Mouse (Mus musculus) lung, embryonic 14.5 days (tissue): Measurements from ENCODE around the gene Selenom. TPM values are rescaled to one million over a fixed set of nuclear protein-coding genes. Genes with fewer than 3 reads are reported as not detected.
A peak's percentile ranks its signal among the peaks of the same experiment; 100 is the strongest.

Source experiments
- ATAC-seq: fragments of 200-750 bp; cut with Nextera tagmentation; 2 replicates; pipeline ENCODE4 v1.8.0; 2017; ENCODE audit warnings: mild to moderate bottlenecking, moderate TSS enrichment, moderate library complexity; ENCODE audit not compliant: insufficient read depth
- DNase-seq: peaks from one replicate; pipeline ENCODE4 v3.0.0-alpha.2; 2015
- H3K27ac ChIP-seq: fragments of 300-500 bp; sonication (generic); 2 replicates; pipeline ENCODE4 v1.5.1; 2014; ENCODE audit warnings: low read depth, mild to moderate bottlenecking, moderate library complexity
- H3K27me3 ChIP-seq: fragments of 300-500 bp; sonication (generic); 2 replicates; pipeline ENCODE4 v1.6.1; 2014; ENCODE audit warnings: low read length, control low read depth; ENCODE audit not compliant: insufficient read depth
- H3K36me3 ChIP-seq: fragments of 300-500 bp; sonication (generic); 2 replicates; pipeline ENCODE4 v1.6.1; 2014; ENCODE audit warnings: control low read depth; ENCODE audit not compliant: insufficient read depth
- H3K4me1 ChIP-seq: fragments of 300-500 bp; sonication (generic); 2 replicates; pipeline ENCODE4 v1.6.1; 2014; ENCODE audit warnings: antibody characterized with exemption, control low read depth; ENCODE audit not compliant: insufficient read depth
- H3K4me2 ChIP-seq: fragments of 300-500 bp; sonication (generic); 2 replicates; pipeline ENCODE4 v1.6.1; 2014; ENCODE audit warnings: mild to moderate bottlenecking
- H3K4me3 ChIP-seq: fragments of 300-500 bp; sonication (generic); 2 replicates; pipeline ENCODE4 v1.5.1; 2014; ENCODE audit warnings: low read depth, low read length
- H3K9ac ChIP-seq: fragments of 300-500 bp; sonication (generic); 2 replicates; pipeline ENCODE4 v1.6.1; 2014
- H3K9me3 ChIP-seq: fragments of 300-500 bp; sonication (generic); 2 replicates; pipeline ENCODE4 v1.6.1; 2016; ENCODE audit warnings: low read depth, low read length, control low read depth
- CTCF ChIP-seq: IDR thresholded peaks from 2 replicates; pipeline ENCODE4 v1.5.1; 2016; ENCODE audit warnings: antibody characterized with exemption, low read depth
- WGBS: fragments of 180-500 bp; shearing (Covaris S2); extraction: QIAGEN DNeasy Blood & Tissue Kit; methylation state at CpG from one replicate; pipeline ENCODE4 v1.1.7; 2014; 5-methylcytosine and 5-hydroxymethylcytosine counted together
- polyA plus RNA-seq: library from polyadenylated mRNA; unstranded; fragments of >200 nt; fragmentation: Nextera tagmentation; extraction: Ambion mirVana; gene quantifications from 2 replicates; pipeline ENCODE4 v1.2.1, GENCODE M21; 2014

Selenom gene
- polyA plus RNA-seq, 1 experiment from 2014 or later: 100 TPM

- TF ChIP-seq CTCF: no peak
- H3K36me3 ChIP-seq: peaks cover 14% of the 10 kb centered on the region
- DNase-seq: no peak
- H3K27ac ChIP-seq: no peak overlapping the region
- ATAC-seq: peak; percentile 29; the same call in 1 of the 2 replicates
- no peaks in the 10 kb centered on the region for H3K9me3 ChIP-seq
- peaks cover 7% of the 10 kb centered on the region; the same call in 1 of the 2 replicates for H3K27me3 ChIP-seq
- 10% methylated on average over 4 of the region's 4 CpGs for WGBS
- H3K9ac ChIP-seq: peak overlapping the region; percentile 62
- peak overlapping the region; percentile 57 for H3K4me3 ChIP-seq
- peaks cover 12% of the 10 kb centered on the region; the same call in 1 of the 2 replicates for H3K4me1 ChIP-seq
- H3K4me2 ChIP-seq: peak overlapping the region; percentile 77
These were observed 732 bp downstream of the Selenom start for GRCm38 (mm10) chr11:3515216-3515615.

- peak overlapping the region; percentile 57; the same call in 1 of the 2 replicates for H3K4me3 ChIP-seq
- H3K27ac ChIP-seq: no peak overlapping the region
- TF ChIP-seq CTCF: no peak
- H3K9me3 ChIP-seq: no peaks in the 10 kb centered on the region
- peak overlapping the region; percentile 77 for H3K4me2 ChIP-seq
- peaks cover 12% of the 10 kb centered on the region; the same call in 1 of the 2 replicates for H3K4me1 ChIP-seq
- 0 out of 2 replicates have a peak, but pooled peaks have one; percentile 9 for ATAC-seq
- H3K36me3 ChIP-seq: peaks cover 18% of the 10 kb centered on the region
- peaks cover 7% of the 10 kb centered on the region; the same call in 1 of the 2 replicates for H3K27me3 ChIP-seq
- H3K9ac ChIP-seq: no peak overlapping the region; the same call in 1 of the 2 replicates
- DNase-seq: no peak
- WGBS: 76% methylated on average over 4 of the region's 4 CpGs
These were observed 1.2 kb downstream of the Selenom start for GRCm38 (mm10) chr11:3515637-3516036.

DNA sequence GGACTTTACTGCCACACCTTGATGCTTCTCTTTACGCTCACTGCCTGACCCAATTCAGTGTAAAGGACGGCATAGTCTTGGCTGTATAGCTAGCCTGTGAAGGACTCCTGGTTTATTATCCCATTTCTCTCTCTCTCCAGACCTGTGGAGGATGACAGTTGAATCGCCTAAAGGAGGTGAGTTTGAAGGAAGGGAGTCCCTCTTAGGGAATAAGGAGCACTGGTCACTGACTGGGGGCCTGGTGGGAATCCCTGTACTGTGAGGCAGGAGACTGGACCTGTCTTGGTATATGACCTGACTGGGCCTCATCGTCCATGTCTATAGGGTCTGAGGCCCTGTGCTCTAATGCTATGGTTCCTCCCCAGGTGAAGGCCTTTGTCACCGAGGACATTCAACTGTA lies 1.6 kb downstream of the Selenom start:
- H3K36me3 ChIP-seq: peaks cover 23% of the 10 kb centered on the region
- peaks cover 7% of the 10 kb centered on the region; the same call in 1 of the 2 replicates for H3K27me3 ChIP-seq
- peaks cover 12% of the 10 kb centered on the region; the same call in 1 of the 2 replicates for H3K4me1 ChIP-seq
- TF ChIP-seq CTCF: no peak
- H3K9ac ChIP-seq: no peak overlapping the region
- ATAC-seq (no peak), DNase-seq (no peak)
- H3K4me3 ChIP-seq: peak overlapping the region; percentile 57; the same call in 1 of the 2 replicates
- peak overlapping the region; percentile 77 for H3K4me2 ChIP-seq
- WGBS: 75% methylated on average over 5 of the region's 5 CpGs
- H3K9me3 ChIP-seq: no peaks in the 10 kb centered on the region
- H3K27ac ChIP-seq: no peak overlapping the region

DNA sequence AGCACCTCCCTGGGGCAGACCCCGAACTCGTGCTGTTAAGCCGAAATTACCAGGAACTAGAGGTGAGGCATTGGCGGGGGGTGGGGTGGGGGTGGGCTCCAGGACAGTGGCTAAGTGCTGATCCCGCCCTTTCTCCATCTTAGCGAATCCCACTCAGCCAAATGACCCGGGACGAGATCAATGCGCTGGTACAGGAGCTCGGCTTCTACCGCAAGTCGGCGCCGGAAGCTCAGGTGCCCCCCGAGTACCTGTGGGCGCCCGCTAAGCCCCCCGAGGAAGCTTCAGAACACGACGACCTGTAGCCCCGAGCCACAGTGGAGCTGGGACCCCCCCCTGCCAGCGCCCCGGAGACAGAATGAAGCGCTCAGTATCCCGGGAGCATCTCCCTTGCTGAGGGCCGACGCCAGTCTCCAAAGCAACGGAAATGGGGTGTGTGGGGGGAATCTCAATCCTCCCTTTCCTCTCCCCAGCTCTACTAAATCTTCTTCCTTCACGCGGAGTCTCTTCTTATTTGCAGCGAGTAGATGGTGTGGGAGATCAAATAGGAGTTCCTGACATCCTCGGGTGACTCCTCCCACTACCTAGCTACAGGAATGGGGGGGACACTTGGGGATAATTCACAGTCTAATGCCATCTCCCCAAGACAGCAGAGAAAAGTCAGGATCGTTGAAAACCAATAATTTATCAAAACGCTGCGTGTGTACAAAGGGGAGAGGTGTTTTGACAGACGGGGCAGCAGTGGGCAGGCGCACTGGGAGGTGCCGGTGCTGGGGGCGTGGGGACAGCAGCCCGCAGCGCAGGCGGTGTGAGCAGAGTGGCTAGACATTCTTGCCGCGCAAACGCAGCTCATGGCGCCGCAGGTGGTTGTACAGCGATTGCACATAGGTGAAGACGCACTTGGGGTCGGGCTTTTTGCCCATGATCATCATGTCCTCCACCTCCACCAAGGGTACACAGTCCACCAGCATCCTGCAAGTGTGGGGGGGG lies 2.7 kb downstream of the Selenom start:
- H3K36me3 ChIP-seq: peaks cover 34% of the 10 kb centered on the region
- peak overlapping the region; percentile 26 for H3K4me3 ChIP-seq
- under 1% methylated on average over 50 of the region's 50 CpGs for WGBS
- ATAC-seq (peak; percentile 39), DNase-seq (peak; percentile 78)
- no peak for TF ChIP-seq CTCF
- H3K4me1 ChIP-seq: peaks cover 12% of the 10 kb centered on the region; the same call in 1 of the 2 replicates
- H3K27me3 ChIP-seq: peaks cover 7% of the 10 kb centered on the region; the same call in 1 of the 2 replicates
- H3K27ac ChIP-seq: no peak overlapping the region
- H3K9ac ChIP-seq: peak overlapping the region; percentile 13
- H3K9me3 ChIP-seq: no peaks in the 10 kb centered on the region
- H3K4me2 ChIP-seq: peak overlapping the region; percentile 77

DNA sequence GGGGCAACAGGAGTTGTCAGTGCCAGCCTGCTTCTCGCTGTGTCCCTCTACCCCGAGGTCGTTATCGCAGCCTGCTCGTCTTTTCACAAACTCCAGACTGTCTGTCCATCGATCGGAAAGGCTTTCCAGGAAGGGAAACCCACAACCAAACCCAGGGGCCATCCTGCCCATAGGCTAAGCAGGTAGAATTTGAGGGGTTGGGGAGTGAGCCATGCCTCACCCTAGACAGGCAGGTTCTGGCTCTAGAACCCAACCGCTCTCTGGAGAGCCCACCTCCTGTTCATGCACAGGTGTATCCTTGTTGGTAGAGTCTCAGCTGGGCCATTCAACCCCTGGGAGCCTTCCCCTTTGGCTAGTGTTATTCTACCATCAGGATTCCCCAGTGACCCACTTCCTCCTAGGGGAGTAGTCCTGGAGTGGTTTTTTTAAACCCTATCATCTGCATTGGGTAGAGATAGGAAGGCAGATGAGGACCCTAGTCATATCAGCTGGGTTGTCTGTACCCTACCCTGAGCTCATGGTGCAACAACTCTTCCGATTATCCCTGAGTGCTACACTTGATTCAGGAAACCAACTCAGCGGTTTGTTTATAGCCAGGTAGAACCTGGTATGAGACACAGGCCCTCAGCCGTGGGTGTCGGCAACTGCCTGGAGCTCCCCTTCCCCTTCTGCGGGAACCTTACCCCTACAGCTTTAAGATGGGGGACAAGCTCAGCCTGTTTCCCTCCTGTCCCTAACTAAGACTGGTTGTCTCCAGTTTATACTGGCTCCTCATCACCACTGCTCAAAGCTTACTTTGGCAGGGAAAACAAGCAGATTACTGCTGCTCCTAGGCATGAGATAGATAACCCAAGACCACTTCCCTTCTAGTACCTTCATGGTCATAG lies 3.6 kb downstream of the Selenom start:
- 49% methylated on average over 13 of the region's 13 CpGs for WGBS
- H3K36me3 ChIP-seq: peaks cover 43% of the 10 kb centered on the region
- peak overlapping the region; percentile 77 for H3K4me2 ChIP-seq
- H3K27ac ChIP-seq: no peak overlapping the region
- peak overlapping the region; percentile 26; the same call in 1 of the 2 replicates for H3K4me3 ChIP-seq
- peaks cover 7% of the 10 kb centered on the region; the same call in 1 of the 2 replicates for H3K27me3 ChIP-seq
- no peak for TF ChIP-seq CTCF
- H3K4me1 ChIP-seq: peaks cover 12% of the 10 kb centered on the region; the same call in 1 of the 2 replicates
- no peak overlapping the region; the same call in 1 of the 2 replicates for H3K9ac ChIP-seq
- DNase-seq (no peak), ATAC-seq (peak; percentile 4; the same call in 1 of the 2 replicates)
- H3K9me3 ChIP-seq: no peaks in the 10 kb centered on the region

- H3K4me3 ChIP-seq: no peak overlapping the region
- 59% methylated on average over 4 of the region's 4 CpGs for WGBS
- H3K36me3 ChIP-seq: peaks cover 54% of the 10 kb centered on the region
- ATAC-seq (no peak), DNase-seq (no peak)
- H3K27ac ChIP-seq: no peak overlapping the region
- no peak overlapping the region for H3K9ac ChIP-seq
- H3K4me2 ChIP-seq: no peak overlapping the region
- TF ChIP-seq CTCF: no peak
- no peaks in the 10 kb centered on the region for H3K9me3 ChIP-seq
- peaks cover 12% of the 10 kb centered on the region; the same call in 1 of the 2 replicates for H3K4me1 ChIP-seq
- H3K27me3 ChIP-seq: peaks cover 7% of the 10 kb centered on the region; the same call in 1 of the 2 replicates
These were observed 4.7 kb downstream of the Selenom start for GRCm38 (mm10) chr11:3519051-3519726.
